Mouse (Mus musculus): ENCODE results near the gene Ly6g6e.

- TF ChIP-seq CTCF (IDR thresholded peaks at IDR 0.05; ENCODE audit: borderline replicate concordance, insufficient read depth, low read depth, low read length) (no peak), POLR2A (IDR thresholded peaks at IDR 0.05; ENCODE audit: borderline replicate concordance, insufficient read depth, low read length) (no peak)
Observed at GRCm38 (mm10) chr17:35058316-35058715, 18.4 kb upstream of the Ly6g6e start.

All from cerebellum, adult 2 months (tissue).